Mouse (Mus musculus): Measurements from ENCODE around the gene Fmo5.

- no peak for TF ChIP-seq HCFC1 (IDR thresholded peaks at IDR 0.05; ENCODE audit: borderline replicate concordance, insufficient read depth, low read length)
- TF ChIP-seq MAFK (IDR thresholded peaks at IDR 0.05; ENCODE audit: insufficient read depth, low read depth, low read length): no peak
- no peak for TF ChIP-seq ZC3H11A (IDR thresholded peaks at IDR 0.05; ENCODE audit: borderline replicate concordance, low read depth, low read length)
These were observed 1.3 kb downstream of the Fmo5 start for GRCm38 (mm10) chr3:97629941-97630340.

Measured in ES-E14 (cell line).